Mouse (Mus musculus): Measurements from ENCODE around the gene Gclc. TPM values are rescaled to one million over a fixed set of nuclear protein-coding genes. Genes with fewer than 3 reads are reported as not detected.

Gclc gene
- total and polyA plus RNA-seq, 3 experiments: 20.4 to 84.8 (median 35.7) TPM

Other genes with a start within 250 kb of the Gclc start
- gene Lrrc1, start 209.7 kb upstream of the Gclc start, total RNA-seq (2012; rRNA removed): 12.5 and 15.4 TPM in 2 replicates
- gene Lrrc1, start 209.7 kb upstream of the Gclc start, total RNA-seq (2014; rRNA removed): 15.7 and 15.8 TPM in 2 replicates
- gene Lrrc1, start 209.7 kb upstream of the Gclc start, polyA plus RNA-seq (2012; ENCODE audit: insufficient read length, low read depth): 14.9 and 15.8 TPM in 2 replicates
- not detected in 2 replicates for gene Klhl31, start 118.0 kb upstream of the Gclc start, total RNA-seq (2012; rRNA removed)
- not detected in 2 replicates for gene Klhl31, start 118.0 kb upstream of the Gclc start, total RNA-seq (2014; rRNA removed)
- not detected in 2 replicates for gene Klhl31, start 118.0 kb upstream of the Gclc start, polyA plus RNA-seq (2012; ENCODE audit: insufficient read length, low read depth)
- 44.0 TPM in 2 replicates for gene Elovl5, start 162.8 kb downstream of the Gclc start, total RNA-seq (2012; rRNA removed)
- 122 and 123 TPM in 2 replicates for gene Elovl5, start 162.8 kb downstream of the Gclc start, total RNA-seq (2014; rRNA removed)
- 62.2 and 63.0 TPM in 2 replicates for gene Elovl5, start 162.8 kb downstream of the Gclc start, polyA plus RNA-seq (2012; ENCODE audit: insufficient read length, low read depth)